In genomic region chr5:115979134-115979696, GRCm38 (mm10) we compare ENCODE assay signal across 7 mouse cellular contexts. TPM values are rescaled to one million over a fixed set of nuclear protein-coding genes. Genes with fewer than 3 reads are reported as not detected.
A peak's percentile ranks its signal among the peaks of the same experiment; 100 is the strongest.
DNase-seq lines count a peak whose midpoint lies in the region; ATAC-seq and TF ChIP-seq lines count a peak whose summit lies in the region.

No protein-coding gene starts in this region.

- H3K9ac ChIP-seq in liver, embryonic 11.5 days (ENCODE audit: low read depth, low read length) = no peak overlapping the region
- H3K9ac ChIP-seq in stomach, postnatal 0 days (ENCODE audit: low read length) = no peak overlapping the region

- 64% methylated on average over 16 of the region's 16 CpGs for WGBS in liver, embryonic 11.5 days
- 71% methylated on average over 16 of the region's 16 CpGs for WGBS in stomach, postnatal 0 days

- H3K4me3 ChIP-seq in liver, embryonic 11.5 days (ENCODE audit: low read depth, low read length) = no peak overlapping the region
- H3K4me3 ChIP-seq in stomach, postnatal 0 days (ENCODE audit: low read depth, low read length) = no peak overlapping the region

- peak; percentile 32 for DNase-seq in kidney, adult 18-20 months
- DNase-seq in kidney, adult 11 months = no peak
- peak; percentile 82 for DNase-seq in R1 (ENCODE audit: low read depth, low spot score)
- DNase-seq in cerebellum, postnatal 10 days = peak; percentile 47 to 59
- DNase-seq in liver, embryonic 11.5 days (ENCODE audit: low spot score) = no peak
- DNase-seq in stomach, postnatal 0 days (ENCODE audit: low spot score) = peak; percentile 41
- no peak for DNase-seq in layer of hippocampus, postnatal 14 days (ENCODE audit: low spot score in 2 of 2)

- H3K27me3 ChIP-seq in liver, embryonic 11.5 days (replicated peaks; ENCODE audit: control insufficient read depth, insufficient read depth, low read length) = no peaks in the 10 kb centered on the region
- no peaks in the 10 kb centered on the region for H3K27me3 ChIP-seq in stomach, postnatal 0 days (ENCODE audit: control insufficient read depth, insufficient read depth, low read length)

- peaks cover 5% of the 10 kb centered on the region for H3K4me1 ChIP-seq in liver, embryonic 11.5 days (replicated peaks; ENCODE audit: control insufficient read depth, insufficient read depth, low read length)
- H3K4me1 ChIP-seq in stomach, postnatal 0 days (replicated peaks; ENCODE audit: control insufficient read depth, insufficient read depth) = 0 out of 2 replicates have a peak, but pooled peaks cover 3% of the 10 kb centered on the region

- no peak overlapping the region for H3K27ac ChIP-seq in liver, embryonic 11.5 days (ENCODE audit: low read depth, low read length)
- H3K27ac ChIP-seq in stomach, postnatal 0 days (replicated peaks) = no peak overlapping the region

- ATAC-seq in liver, embryonic 11.5 days (replicated peaks; ENCODE audit: low FRiP score) = 0 out of 2 replicates have a peak, but pooled peaks have one; percentile 34
- no peak for ATAC-seq in stomach, postnatal 0 days (ENCODE audit: low FRiP score, low TSS enrichment)

- peaks cover 56% of the 10 kb centered on the region for H3K36me3 ChIP-seq in liver, embryonic 11.5 days (ENCODE audit: control insufficient read depth, insufficient read depth, low read length)
- H3K36me3 ChIP-seq in stomach, postnatal 0 days (ENCODE audit: control insufficient read depth, insufficient read depth, low read length) = peaks cover 3% of the 10 kb centered on the region; the same call in 1 of the 2 replicates

- no peak overlapping the region for H3K4me2 ChIP-seq in liver, embryonic 11.5 days
- H3K4me2 ChIP-seq in stomach, postnatal 0 days (replicated peaks; ENCODE audit: low read depth) = no peak overlapping the region

- H3K9me3 ChIP-seq in liver, embryonic 11.5 days (ENCODE audit: control insufficient read depth, low read length) = no peaks in the 10 kb centered on the region
- no peaks in the 10 kb centered on the region for H3K9me3 ChIP-seq in stomach, postnatal 0 days (ENCODE audit: control insufficient read depth, low read length)

- TF ChIP-seq EP300 in stomach, postnatal 0 days (optimal IDR thresholded peaks at IDR 0.05) = no peak

- TF ChIP-seq CTCF in stomach, postnatal 0 days (IDR thresholded peaks at IDR 0.05; ENCODE audit: low read depth) = peak; percentile 72

RNA-seq across cellular contexts. Expression of gene Prkab1, which starts 45.1 kb away (rescaled TPM):
- polyA plus RNA-seq in liver, embryonic 11.5 days (2014; fragmentation: Nextera tagmentation; extraction: Ambion mirVana) = 109 and 111 TPM in 2 replicates
- polyA plus RNA-seq in stomach, postnatal 0 days (2015; fragmentation: Nextera tagmentation; extraction: Ambion mirVana) = 56.6 and 65.0 TPM in 2 replicates
- 10 to 100 TPM; 20.3 to 23.5 TPM for total RNA-seq in layer of hippocampus, postnatal 14 days (2021)

Comparison
In these comparisons a context has a peak if more than half of its experiments do, and no peak if none do; other contexts are left out.
1. DNase-seq: peak in kidney, adult 18-20 months (single experiment), R1 (single experiment), cerebellum, postnatal 10 days (2 of 2) and stomach, postnatal 0 days (single experiment); none in kidney, adult 11 months (single experiment), liver, embryonic 11.5 days (single experiment) and layer of hippocampus, postnatal 14 days (0 of 2).